Mouse (Mus musculus): ENCODE data around the gene Wdr41. TPM values are rescaled to one million over a fixed set of nuclear protein-coding genes. Genes with fewer than 3 reads are reported as not detected.

Wdr41 gene
- total and polyA plus RNA-seq, 3 experiments, result 5.0 to 12.7 (median 10.7) TPM

DNA sequence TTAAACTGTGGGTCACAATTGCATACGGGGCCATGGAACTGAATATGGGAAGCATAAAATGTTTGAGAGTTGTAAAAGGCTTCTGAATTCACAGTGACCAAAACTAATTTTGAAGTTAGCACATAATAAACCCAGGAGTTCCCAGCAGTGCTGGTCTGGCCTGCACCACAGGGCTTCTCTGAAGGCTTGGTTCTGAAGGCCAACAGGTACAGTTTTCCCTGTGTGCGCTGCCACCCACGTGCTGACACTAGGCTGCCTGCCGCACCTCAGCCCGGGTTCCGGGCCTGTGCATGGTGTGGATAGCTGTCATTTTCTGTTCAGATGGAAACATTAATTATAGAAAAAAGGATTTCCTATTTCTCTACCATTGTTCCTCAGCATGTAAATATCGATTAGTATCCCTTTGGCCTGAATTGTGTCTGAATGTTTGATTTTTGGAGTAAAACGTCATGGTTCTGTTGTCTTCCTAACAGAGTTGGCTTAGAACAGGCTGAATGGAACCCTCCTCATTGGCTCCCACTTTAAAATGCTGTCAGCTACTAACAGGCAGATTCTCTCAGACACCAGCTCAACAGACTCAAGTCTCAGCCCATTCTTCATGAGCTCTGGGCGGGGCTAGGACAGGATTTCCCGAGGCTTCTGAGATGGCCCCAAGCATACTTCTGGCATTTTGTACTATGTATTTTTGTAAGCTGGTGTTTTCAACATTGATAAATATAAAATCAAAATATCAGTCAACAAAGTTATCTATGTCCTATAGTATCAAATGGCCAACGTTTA is 80.5 kb downstream of the Wdr41 start:
- dilution Hi-C loops (cut with MboI; ENCODE audit: extremely low pct_ligation_motif_present, extremely low pct_unique_long_range_greater_than_20kb, low sequenced_read_pairs) (no loop called here), in situ Hi-C loops (cut with MboI; ENCODE audit: low pct_ligation_motif_present, low pct_unique_long_range_greater_than_20kb, low sequenced_read_pairs) (loop anchor here (25.0 kb wide), 1 partner anchor 231 kb away; no protein-coding TSS in a partner anchor)
- H3K4me2 ChIP-seq (ENCODE audit: insufficient read depth, low read depth, poor library complexity, severe bottlenecking), result no peak overlapping the region
- TF ChIP-seq IRF4 (IDR thresholded peaks at IDR 0.05; ENCODE audit: low read depth, low read length) (no peak), JUN (IDR thresholded peaks at IDR 0.05; ENCODE audit: insufficient read depth, low read depth, low read length) (no peak), MAX (IDR thresholded peaks at IDR 0.05; ENCODE audit: low read length) (no peak)
- no peaks in the 10 kb centered on the region for H3K36me3 ChIP-seq (replicated peaks in 1 of 2; ENCODE audit: control insufficient read depth in 1 of 2, insufficient read depth in 1 of 2, low read length in 1 of 2)
- H3K4me1 ChIP-seq (ENCODE audit: control insufficient read depth in 1 of 2, insufficient read depth in 2 of 2), result peaks cover 0 to 20% of the 10 kb centered on the region in 2 experiments; a peak in 2 of 4 replicates
- no peak overlapping the region for H3K27ac ChIP-seq (ENCODE audit: insufficient read depth, low read depth)
- no peaks in the 10 kb centered on the region for H3K79me2 ChIP-seq (replicated peaks; ENCODE audit: control insufficient read depth, extremely low read depth, insufficient read depth, poor library complexity, severe bottlenecking)
- DNase-seq (ENCODE audit: extremely low read depth), result no peak
- no peak overlapping the region for H3K9ac ChIP-seq (ENCODE audit: insufficient read depth, low read depth)
- no peaks in the 10 kb centered on the region for H3K9me3 ChIP-seq (replicated peaks; ENCODE audit: low read length)
- H3K27me3 ChIP-seq (replicated peaks), result no peaks in the 10 kb centered on the region
- no peak overlapping the region for H3K4me3 ChIP-seq (replicated peaks in 1 of 3; ENCODE audit: low read depth in 2 of 3, low read length in 2 of 3, poor library complexity in 1 of 3)

- TF ChIP-seq HCFC1 (IDR thresholded peaks at IDR 0.05; ENCODE audit: low read depth, low read length) (no peak), MAX (IDR thresholded peaks at IDR 0.05; ENCODE audit: low read length) (no peak), GABPA (IDR thresholded peaks at IDR 0.05; ENCODE audit: insufficient replicate concordance, low read depth, low read length) (no peak), MYC (IDR thresholded peaks at IDR 0.05; ENCODE audit: low read depth, low read length) (no peak), POLR2A (IDR thresholded peaks at IDR 0.05; ENCODE audit: low read depth, low read length) (no peak), JUND (conservative IDR thresholded peaks at IDR 0.05; ENCODE audit: low read depth, low read length) (no peak)
- Histone ChIP-seq H3K9me3 (replicated peaks; ENCODE audit: low read length) (no peaks in the 10 kb centered on the region), H3K27ac (ENCODE audit: insufficient read depth, low read depth) (no peak overlapping the region), H3K36me3 (replicated peaks in 1 of 2; ENCODE audit: control insufficient read depth in 1 of 2, insufficient read depth in 1 of 2, low read length in 1 of 2) (no peaks in the 10 kb centered on the region), H3K4me3 (replicated peaks in 1 of 3; ENCODE audit: low read depth in 2 of 3, low read length in 2 of 3, poor library complexity in 1 of 3) (no peak overlapping the region), H3K4me2 (ENCODE audit: insufficient read depth, low read depth, poor library complexity, severe bottlenecking) (no peak overlapping the region), H3K4me1 (ENCODE audit: control insufficient read depth in 1 of 2, insufficient read depth in 2 of 2) (peaks cover 0 to 20% of the 10 kb centered on the region in 2 experiments; a peak in 2 of 4 replicates), H3K9ac (ENCODE audit: insufficient read depth, low read depth) (no peak overlapping the region), H3K27me3 (replicated peaks) (no peaks in the 10 kb centered on the region), H3K79me2 (replicated peaks; ENCODE audit: control insufficient read depth, extremely low read depth, insufficient read depth, poor library complexity, severe bottlenecking) (no peaks in the 10 kb centered on the region)
- dilution Hi-C loops (cut with MboI; ENCODE audit: extremely low pct_ligation_motif_present, extremely low pct_unique_long_range_greater_than_20kb, low sequenced_read_pairs) (no loop called here), in situ Hi-C loops (cut with MboI; ENCODE audit: low pct_ligation_motif_present, low pct_unique_long_range_greater_than_20kb, low sequenced_read_pairs) (loop anchor here (25.0 kb wide), 1 partner anchor 228 kb away; no protein-coding TSS in a partner anchor)
- no peak for DNase-seq (ENCODE audit: extremely low read depth)
Observed at GRCm38 (mm10) chr13:95058885-95059284, 82.7 kb downstream of the Wdr41 start.

DNA sequence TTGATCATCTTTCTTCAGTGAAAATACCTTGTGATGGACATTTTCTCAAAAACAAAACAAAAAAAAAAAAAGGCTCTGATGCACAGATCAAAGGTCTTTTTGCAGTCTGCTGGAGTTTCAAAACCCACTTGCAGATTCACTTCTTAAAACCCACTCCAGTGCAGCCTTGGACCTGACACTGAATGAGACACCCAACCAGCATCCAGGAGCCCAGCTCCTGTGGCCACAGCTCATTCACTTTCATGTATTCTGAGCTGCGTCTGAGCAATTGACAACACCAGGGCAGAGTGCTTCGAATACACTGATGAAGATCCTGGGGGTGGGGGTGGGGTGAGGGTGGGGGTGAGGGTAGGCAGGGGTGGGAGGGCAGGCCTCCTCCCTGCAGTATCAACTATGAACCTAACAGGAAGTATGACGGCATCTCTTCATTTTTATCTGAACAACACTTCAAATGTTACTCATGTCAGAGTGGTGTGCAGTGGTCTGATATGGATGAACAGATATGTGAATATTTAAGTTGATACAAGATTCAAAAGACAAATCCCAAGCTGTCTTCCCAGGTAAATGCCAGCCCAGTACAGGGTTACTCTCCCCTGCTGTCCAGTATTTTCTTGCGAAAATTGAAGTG is 87.4 kb downstream of the Wdr41 start:
- DNase-seq (ENCODE audit: extremely low read depth), result no peak
- no peak overlapping the region for H3K27ac ChIP-seq (ENCODE audit: insufficient read depth, low read depth)
- H3K36me3 ChIP-seq (replicated peaks in 1 of 2; ENCODE audit: control insufficient read depth in 1 of 2, insufficient read depth in 1 of 2, low read length in 1 of 2), result no peaks in the 10 kb centered on the region
- H3K9ac ChIP-seq (ENCODE audit: insufficient read depth, low read depth), result no peak overlapping the region
- no peaks in the 10 kb centered on the region for H3K79me2 ChIP-seq (replicated peaks; ENCODE audit: control insufficient read depth, extremely low read depth, insufficient read depth, poor library complexity, severe bottlenecking)
- H3K9me3 ChIP-seq (replicated peaks; ENCODE audit: low read length), result no peaks in the 10 kb centered on the region
- H3K4me3 ChIP-seq (replicated peaks in 1 of 3; ENCODE audit: low read depth in 2 of 3, low read length in 2 of 3, poor library complexity in 1 of 3), result no peak overlapping the region
- dilution Hi-C loops (cut with MboI; ENCODE audit: extremely low pct_ligation_motif_present, extremely low pct_unique_long_range_greater_than_20kb, low sequenced_read_pairs), result no loop called here
- H3K4me2 ChIP-seq (ENCODE audit: insufficient read depth, low read depth, poor library complexity, severe bottlenecking), result no peak overlapping the region
- H3K4me1 ChIP-seq (ENCODE audit: control insufficient read depth in 1 of 2, insufficient read depth in 2 of 2), result peaks cover 2 to 7% of the 10 kb centered on the region in 2 experiments; a peak in 1 of 4 replicates
- no peak for TF ChIP-seq MAFK (IDR thresholded peaks at IDR 0.05; ENCODE audit: insufficient replicate concordance, low read length)
- TF ChIP-seq CHD2 (IDR thresholded peaks at IDR 0.05; ENCODE audit: low read length), result no peak
- no peak for TF ChIP-seq MXI1 (IDR thresholded peaks at IDR 0.05; ENCODE audit: low read depth, low read length)
- TF ChIP-seq MAZ (IDR thresholded peaks at IDR 0.05; ENCODE audit: low read depth, low read length), result no peak
- H3K27me3 ChIP-seq (replicated peaks), result no peaks in the 10 kb centered on the region
- in situ Hi-C loops (cut with MboI; ENCODE audit: low pct_ligation_motif_present, low pct_unique_long_range_greater_than_20kb, low sequenced_read_pairs), result loop anchor here (25.0 kb wide), 1 partner anchor 224 kb away; no protein-coding TSS in a partner anchor

All from CH12.LX (cell line).